Mouse (Mus musculus): ENCODE measurements at regions not wholly inside any gene's neighbourhood (a gene's known extent, or its start where the extent isn't known, plus 50 kb on each side); places are given as distances from the start of the nearest gene placed in this dataset.

DNA sequence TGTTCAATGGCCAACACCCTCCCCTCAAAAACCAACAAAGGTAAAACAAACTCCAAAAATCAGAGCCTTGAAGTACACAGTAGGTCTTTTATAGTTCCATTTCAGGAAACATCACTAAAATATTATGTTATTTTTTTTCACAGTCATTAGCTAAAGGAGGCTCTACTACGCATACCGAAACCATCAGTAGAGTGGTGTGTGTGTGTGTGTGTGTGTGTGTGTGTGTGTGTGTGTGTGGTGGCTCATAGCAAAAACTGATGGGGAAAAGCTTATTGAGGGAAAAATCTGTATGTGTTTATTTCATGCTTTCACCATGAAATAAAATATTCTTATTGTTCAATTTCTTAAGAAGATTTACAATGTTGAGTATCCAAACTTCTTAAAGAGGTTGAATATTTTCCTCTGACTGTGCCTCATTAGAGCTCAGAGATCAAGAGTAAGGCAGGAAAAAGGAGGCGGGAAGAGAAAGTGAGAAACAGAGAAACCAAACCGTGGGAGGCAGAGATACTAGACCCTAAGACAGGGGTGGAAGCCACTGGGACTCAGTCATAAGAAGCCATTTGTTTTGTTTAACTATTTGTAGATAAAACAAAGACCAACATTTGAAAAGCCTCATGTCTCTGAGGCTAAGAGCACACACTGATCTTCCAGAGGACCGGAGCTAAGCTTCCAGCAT, 159.6 kb downstream of the Icos start:
- no peak for DNase-seq

- DNase-seq = no peak
These were observed 160.2 kb downstream of the Icos start for GRCm38 (mm10) chr1:61137954-61138353.

- DNase-seq = peak; percentile 35
These were observed 161.7 kb downstream of the Icos start for GRCm38 (mm10) chr1:61139291-61139983.

DNA sequence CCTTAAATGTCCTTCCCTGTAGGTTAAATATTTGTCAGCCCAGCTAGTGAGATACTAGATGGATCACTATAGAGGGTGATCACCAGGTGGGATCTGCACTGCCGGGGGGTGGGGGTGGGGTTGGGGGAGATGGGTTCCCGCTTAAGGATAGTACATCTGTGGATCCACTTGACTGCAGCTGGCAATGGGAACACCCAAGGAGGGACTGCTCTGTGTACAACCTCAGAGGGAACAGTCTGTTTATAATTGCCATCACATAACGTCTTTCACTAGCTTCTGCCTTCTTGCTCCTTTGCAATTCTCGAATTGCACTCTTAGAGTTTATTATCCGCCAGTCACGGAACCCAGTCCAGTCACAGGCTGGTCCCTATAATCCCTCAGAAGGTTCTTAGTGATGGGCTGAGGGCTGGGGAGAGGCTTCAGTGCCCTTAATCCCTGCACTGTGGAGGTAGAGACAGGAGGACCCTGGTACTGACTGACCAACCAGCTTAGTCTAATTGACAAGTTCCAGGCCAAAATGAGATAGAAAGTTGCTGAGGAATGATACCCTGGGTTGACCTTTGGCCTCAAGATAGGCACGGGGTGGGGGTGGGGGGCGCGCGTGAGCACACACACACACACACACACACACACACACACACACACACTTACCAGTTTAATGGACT, 162.4 kb downstream of the Icos start:
- no peak for DNase-seq

DNA sequence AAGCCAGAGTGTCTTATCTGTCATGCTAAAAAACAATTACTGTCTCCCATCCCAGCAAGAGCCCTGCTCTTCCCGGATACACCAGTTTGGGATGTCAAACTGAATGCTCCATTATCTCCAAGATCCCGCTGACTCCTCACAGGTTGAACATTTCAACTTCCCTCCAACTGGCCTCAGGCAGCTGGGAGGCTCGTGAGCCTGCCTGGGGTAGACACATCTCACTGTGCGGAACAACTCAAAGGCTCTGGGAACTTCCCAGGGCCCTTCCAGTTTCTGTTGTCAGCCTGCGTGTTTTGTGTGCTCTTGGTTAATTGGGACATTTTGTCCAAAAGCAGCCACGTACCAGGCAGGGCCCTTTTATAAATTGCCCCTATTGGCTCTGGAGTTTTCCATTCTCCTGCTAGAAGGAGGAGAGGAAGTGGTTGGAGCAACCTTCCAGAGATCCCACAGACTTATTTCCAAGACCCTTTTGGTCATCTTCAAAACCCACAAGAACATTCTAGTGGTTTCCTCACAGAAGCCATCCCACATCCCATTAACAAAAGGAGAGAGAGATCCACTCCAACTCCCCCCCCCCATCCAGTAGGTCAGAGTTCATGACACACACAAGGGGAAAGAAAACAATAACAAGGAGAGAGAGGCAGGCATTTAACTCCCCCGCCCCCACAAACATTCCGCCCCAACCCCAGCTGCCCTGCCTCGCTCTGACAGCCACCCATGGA, 163.3 kb downstream of the Icos start:
- no peak for DNase-seq

DNA sequence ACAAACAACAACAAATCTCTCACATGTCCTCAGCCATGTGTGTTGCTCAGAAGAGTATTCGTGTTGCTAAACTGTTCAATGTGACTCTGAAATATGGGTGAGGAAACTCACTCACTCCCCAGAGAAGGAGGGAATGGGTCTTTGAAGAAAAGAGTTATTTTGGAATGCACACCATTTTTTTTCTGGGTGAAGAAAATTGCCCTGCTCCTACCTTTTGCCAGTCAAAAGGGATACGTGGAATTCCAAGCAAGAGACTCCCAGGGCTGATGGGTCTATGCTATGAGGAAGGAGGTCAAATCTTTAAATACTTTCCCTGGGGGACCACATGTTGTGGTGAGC, 163.8 kb downstream of the Icos start:
- no peak for DNase-seq

GRCm38 (mm10) chr1:61141952-61142351, 164.2 kb downstream of the Icos start:
- no peak for DNase-seq

GRCm38 (mm10) chr1:61143030-61143753, 165.5 kb downstream of the Icos start:
- no peak for DNase-seq

GRCm38 (mm10) chr1:61143754-61144066, 166.0 kb downstream of the Icos start:
- DNase-seq = no peak

GRCm38 (mm10) chr1:61145013-61145412, 167.3 kb downstream of the Icos start:
- DNase-seq = no peak

DNA sequence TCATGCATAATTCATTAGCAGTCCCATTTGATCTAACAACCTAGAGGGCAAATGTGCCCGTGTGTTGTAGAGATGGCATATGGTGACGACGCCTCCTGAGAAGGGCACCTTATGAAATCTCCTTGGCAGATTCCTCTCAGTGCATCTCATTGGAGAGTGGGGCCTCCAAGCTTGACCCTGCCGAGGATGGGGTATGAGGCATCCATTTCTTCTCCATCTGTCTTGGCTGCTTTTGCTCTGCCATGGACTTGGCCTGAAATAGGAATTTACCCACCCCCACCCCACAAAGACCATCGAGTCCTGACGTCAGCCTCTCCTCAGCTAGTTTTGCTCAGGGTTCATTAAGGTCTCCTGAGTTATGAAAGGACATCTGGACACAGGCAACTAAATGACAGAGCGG, 167.8 kb downstream of the Icos start:
- no peak for DNase-seq

DNA sequence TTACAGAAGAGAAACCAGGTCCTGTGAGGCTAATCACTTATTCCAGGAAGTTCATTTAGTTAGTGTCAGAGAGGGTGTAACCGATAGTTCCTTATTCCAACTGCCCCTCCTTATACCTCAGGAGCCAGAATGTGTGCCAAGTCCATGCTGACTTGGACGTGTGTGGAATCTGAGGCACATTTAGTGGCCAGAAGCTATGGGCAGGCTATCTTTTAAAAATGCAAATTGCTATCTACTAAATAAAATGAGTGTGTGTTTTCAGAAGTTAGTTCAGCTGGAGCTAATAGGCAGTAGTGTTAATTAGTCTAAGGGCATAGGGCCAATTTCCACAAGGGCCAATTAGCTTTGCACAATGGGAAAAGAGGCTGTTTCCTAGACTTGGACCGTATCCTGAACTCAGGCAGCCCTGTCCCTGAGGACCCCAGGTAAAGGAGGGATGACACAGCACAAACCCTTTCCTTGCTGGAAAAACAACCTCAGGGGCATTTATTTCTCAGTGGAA, 168.5 kb downstream of the Icos start:
- DNase-seq = no peak

- no peak for DNase-seq
These were observed 174.0 kb downstream of the Icos start for GRCm38 (mm10) chr1:61151742-61152141.

GRCm38 (mm10) chr1:61152157-61152556, 174.4 kb downstream of the Icos start:
- DNase-seq = no peak

GRCm38 (mm10) chr1:61154216-61154615, 176.5 kb downstream of the Icos start:
- no peak for DNase-seq

DNA sequence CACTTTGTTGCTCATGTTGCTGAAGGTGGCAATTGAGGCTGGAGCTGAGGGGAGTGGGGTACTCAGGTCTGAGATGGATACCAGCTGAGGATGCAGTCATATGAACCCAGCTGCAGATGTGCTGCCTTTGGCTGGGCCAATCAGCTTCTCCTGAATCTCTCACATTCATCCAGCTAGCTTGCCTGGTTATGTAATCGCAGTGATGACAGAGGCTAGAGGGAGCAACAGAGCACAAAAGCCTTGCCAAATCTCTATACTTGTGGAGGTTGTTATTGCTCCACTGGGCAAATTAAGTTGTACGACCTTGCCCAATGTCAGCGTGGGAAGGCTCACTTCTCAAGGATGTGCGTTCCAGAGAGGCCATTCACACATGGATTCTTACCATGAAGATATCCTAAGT, 179.5 kb downstream of the Icos start:
- DNase-seq = no peak

- DNase-seq = no peak
These were observed 182.8 kb downstream of the Icos start for GRCm38 (mm10) chr1:61160505-61160904.

- DNase-seq = no peak
These were observed 186.5 kb downstream of the Icos start for GRCm38 (mm10) chr1:61164271-61164670.

DNA sequence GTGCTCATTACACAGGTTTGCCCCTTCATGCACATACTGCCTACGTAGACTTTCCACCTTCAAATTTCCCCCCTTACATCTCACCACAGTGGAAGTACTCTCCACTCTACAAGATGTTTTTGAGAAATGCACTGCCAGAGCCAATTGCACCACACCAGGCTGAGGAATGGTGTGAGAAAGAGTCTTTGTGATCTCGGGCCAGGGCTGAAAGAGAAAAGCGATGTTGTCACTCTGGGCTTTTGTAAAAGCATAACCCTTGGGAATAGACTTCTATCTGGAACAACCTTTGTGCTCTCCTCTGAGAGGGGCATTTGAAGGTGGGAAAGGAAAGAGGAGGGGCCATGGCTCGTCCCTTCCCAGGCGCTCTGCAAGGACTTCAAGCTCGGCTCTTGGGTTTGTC, 194.2 kb downstream of the Icos start:
- DNase-seq = no peak

DNA sequence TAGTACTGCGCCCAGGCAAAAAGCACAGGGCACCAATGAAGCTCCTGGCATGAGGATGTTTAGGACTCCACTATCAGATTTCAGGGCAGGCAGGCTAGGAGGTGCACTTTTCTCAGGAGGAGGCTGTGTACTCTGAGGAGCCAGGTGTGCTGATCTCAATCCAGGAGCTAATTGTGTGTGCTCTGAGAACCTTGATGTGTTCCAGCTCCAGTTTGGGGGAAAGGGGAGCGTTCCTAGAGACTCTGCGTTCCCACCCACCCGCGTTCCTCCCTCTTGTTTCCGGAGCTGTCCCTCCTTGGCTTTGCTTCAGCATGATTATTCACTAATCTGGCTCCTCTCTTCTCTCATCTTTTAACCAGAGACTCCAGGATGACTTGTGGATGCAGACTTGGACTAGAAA, 195.2 kb downstream of the Icos start:
- DNase-seq = no peak

- DNase-seq = no peak
These were observed 197.5 kb downstream of the Icos start for GRCm38 (mm10) chr1:61175239-61175638.

DNA sequence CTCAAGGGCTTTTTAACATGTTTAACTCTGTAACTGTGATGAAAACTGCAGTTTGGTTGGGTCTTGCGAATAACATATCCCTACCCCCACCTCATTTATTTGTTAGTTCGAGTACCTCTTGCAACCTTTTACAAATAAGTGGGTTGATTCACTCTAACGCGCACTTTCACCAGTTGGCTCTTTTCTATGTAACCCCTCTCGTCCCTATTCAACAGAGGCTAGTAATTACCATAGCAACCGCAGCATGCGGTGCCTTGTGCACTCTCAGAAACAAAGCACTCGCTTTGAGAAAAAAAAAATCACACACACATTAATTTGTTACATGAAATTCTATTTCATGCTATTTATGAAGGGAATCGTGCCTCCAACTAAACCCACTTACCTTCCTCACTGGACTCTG, 201.7 kb downstream of the Icos start:
- DNase-seq = no peak
